Mouse (Mus musculus) activated CD4-positive, CD25-positive, alpha-beta regulatory T cell, adult 9 weeks (primary cell): ENCODE measurements around the gene Olfr366. TPM values are rescaled to one million over a fixed set of nuclear protein-coding genes. Genes with fewer than 3 reads are reported as not detected.

Experiments used
- polyA plus RNA-seq: library from polyadenylated mRNA; unstranded; fragments of 100-300 nt; shearing (Covaris generic); gene quantifications from one replicate; pipeline ENCODE4 v1.2.1, GENCODE M21; 2017

The Olfr366 gene
- not detected for polyA plus RNA-seq

GRCm38 (mm10) chr2:37211274-37211673 is at the start of gene Olfr366:
Gene Olfr366 (plus strand): TSS chr2:37211574.

GRCm38 (mm10) chr2:37187898-37188297 is 23.5 kb upstream of the Olfr366 start, which contains the start of gene Olfr365:
Gene Olfr365 (plus strand): TSS chr2:37188198.

Other genes starting within 250 kb of the Olfr366 start
- gene Olfr357, start 217.7 kb upstream of the Olfr366 start, polyA plus RNA-seq, result not detected
- not detected for gene Olfr358, start 202.2 kb upstream of the Olfr366 start, polyA plus RNA-seq
- gene Olfr360, start 145.8 kb upstream of the Olfr366 start, polyA plus RNA-seq, result not detected
- gene Olfr361, start 122.3 kb upstream of the Olfr366 start, polyA plus RNA-seq, result not detected
- gene Olfr362, start 93.7 kb upstream of the Olfr366 start, polyA plus RNA-seq, result not detected
- gene Olfr364-ps1, start 72.3 kb upstream of the Olfr366 start, polyA plus RNA-seq, result not detected
- not detected for gene Olfr365, start 23.4 kb upstream of the Olfr366 start, polyA plus RNA-seq
- not detected for gene Olfr368, start 114.9 kb downstream of the Olfr366 start, polyA plus RNA-seq
- 33.7 TPM for gene Pdcl, start 147.8 kb downstream of the Olfr366 start, polyA plus RNA-seq
- gene Rc3h2, start 211.3 kb downstream of the Olfr366 start, polyA plus RNA-seq, result 25.0 TPM
- 6.4 TPM for gene Zbtb26, start 231.6 kb downstream of the Olfr366 start, polyA plus RNA-seq
- 7.4 TPM for gene Zbtb6, start 231.6 kb downstream of the Olfr366 start, polyA plus RNA-seq
- 73.0 TPM for gene Rabgap1, start 231.7 kb downstream of the Olfr366 start, polyA plus RNA-seq